Mouse (Mus musculus): ENCODE results near the gene Atp8a2.
"Not testable (repeated sequence)": the region's sequence is repeated elsewhere in the genome, so short reads cannot be mapped to it uniquely, and the experiment has no call there.

The Atp8a2 gene

DNA sequence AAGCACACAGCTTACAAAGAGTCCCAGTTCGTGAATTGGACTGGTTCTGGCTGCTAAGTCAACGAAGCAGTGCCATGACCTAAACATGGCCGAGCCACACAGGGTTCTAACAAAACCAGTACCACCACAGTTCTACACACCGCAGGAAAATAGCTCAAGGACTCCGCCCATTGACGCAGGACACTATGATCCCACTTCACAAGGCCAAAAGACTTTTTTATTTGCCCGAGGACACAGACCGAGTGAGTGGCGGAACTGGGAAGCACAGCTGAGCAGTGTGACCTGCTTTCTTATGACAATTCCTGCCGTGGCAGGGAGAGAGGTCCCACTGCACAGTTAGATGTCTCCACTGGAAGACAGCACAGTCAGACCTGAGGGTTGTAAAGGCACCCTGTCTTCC lies 548.4 kb downstream of the Atp8a2 start:
- no peak for DNase-seq (ENCODE audit: low spot score in 2 of 2)

DNA sequence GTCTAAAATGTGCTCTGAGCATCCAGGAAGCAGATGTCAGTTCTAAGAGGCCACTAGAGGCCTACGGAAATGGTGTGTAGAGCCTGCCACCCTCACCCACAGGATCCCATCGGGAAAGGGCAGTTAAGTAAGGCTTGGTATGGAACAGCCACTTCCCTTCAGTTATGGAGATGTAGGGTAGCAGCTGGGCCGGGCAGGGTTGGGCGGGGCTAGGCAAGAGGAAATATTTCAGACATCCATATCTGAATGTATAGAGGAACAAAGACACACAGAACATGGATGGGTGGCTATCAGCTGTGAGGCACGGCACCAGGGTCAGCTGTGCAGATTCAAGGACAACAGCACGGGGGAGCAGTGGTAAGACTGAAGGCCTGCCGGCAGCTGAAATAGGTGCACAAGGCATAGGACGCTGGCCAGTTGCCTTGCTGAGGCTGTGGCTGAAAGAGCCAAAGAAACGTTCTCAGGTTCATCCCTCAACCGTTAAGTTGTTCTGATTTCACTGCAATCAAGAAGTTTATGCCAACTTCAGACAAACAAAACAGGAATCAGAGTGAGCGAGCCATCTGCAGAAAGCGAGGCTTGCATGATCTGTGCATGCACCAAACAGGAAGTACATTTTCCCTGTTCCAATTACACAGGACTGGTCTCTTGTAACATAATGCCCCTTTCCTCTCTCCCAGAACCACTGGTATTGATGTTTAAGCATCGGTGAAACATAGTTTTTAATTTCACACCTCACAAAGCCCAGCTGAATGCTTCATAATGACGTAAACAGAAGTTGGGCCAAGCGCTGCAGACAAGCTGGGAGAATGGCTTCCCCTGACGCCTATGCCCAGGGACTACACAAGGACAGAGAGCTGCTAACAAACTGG lies 549.9 kb downstream of the Atp8a2 start:
- DNase-seq (ENCODE audit: low spot score in 2 of 2) = no peak

GRCm38 (mm10) chr14:59644896-59645295 lies 552.1 kb downstream of the Atp8a2 start:
- no peak for DNase-seq (ENCODE audit: low spot score in 2 of 2)

DNA sequence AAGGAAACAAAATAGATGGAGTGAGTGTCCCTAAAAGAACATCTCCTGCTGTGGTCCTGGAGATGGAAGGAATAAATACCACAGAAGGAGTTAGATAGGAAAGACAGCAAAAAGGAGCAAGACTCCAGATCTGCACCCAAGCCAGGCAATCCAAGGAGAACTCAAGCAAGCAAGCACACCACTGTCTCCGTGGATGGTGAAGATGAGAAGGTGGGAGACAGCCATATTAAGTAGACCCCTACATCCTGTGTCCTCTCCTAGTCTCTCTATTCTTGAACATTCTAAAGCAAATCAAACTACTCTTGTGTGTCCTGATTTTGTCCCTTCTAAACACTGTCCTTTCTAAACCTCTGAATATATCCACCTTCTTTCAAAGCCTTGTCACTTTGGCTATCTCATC lies 552.8 kb downstream of the Atp8a2 start:
- no peak for DNase-seq (ENCODE audit: low spot score in 2 of 2)

DNA sequence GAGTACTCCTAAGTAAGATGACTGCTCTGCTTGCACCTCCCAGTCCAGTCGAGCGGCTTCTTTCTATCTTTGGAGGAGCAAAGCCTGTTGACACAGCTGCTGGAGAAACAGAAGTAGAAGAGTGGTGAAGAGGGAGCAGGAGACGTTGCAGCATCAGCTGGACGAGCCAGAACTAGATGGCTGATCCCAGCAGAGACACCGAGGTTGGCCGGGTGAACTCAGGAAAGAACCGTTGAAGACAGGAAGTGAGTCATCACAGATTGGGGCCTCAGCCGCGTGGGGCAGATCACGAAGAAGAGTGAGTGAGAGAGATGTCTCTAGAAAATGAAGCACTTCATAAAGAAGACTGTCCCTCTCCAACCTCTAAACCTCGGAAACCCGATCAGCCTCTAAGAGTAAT lies 553.4 kb downstream of the Atp8a2 start:
- DNase-seq (ENCODE audit: low spot score in 2 of 2) = no peak

GRCm38 (mm10) chr14:59641856-59642255 lies 555.1 kb downstream of the Atp8a2 start:
- no peak for DNase-seq (ENCODE audit: low spot score in 2 of 2)

DNA sequence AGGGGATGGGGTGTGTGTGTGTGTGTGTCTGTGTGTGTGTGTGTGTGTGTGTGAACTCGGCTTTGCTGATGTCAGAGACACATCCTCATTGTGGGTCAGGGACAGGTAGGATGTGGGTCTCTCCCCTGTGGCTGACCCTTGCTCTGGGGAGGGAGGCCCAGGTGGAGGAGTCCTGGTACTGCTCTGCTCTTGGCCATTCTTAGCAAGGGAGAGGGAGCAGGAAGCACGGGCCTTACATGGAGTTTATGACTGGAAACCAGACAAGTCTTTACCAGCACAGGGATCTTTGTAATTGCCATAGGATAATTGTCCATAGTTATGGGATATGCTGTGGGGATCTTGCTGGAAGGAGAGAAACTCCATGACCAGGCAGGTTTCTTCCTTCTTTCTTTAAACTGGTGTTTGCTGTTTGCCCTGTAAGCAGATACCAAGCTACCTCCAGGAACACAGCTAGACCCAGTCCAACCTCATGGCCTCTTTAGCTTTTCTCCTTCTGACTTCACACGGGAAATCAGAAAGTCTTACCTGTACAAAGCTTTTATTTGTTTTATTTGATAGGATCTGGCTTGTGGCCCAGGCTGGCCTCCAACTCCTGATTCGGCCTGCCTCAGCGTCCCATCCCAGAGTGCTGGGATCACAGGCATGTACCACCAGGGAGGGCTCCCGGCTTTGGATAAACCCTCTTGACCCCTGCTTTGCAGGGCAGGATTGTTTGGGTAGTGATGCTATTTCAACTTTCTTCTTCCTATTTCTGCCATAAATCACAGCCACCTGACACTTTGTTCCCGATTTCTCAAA lies 557.9 kb downstream of the Atp8a2 start:
- DNase-seq (ENCODE audit: low spot score in 2 of 2) = no peak

GRCm38 (mm10) chr14:59633988-59634387 lies 563.0 kb downstream of the Atp8a2 start:
- no peak for DNase-seq (ENCODE audit: low spot score in 2 of 2)

DNA sequence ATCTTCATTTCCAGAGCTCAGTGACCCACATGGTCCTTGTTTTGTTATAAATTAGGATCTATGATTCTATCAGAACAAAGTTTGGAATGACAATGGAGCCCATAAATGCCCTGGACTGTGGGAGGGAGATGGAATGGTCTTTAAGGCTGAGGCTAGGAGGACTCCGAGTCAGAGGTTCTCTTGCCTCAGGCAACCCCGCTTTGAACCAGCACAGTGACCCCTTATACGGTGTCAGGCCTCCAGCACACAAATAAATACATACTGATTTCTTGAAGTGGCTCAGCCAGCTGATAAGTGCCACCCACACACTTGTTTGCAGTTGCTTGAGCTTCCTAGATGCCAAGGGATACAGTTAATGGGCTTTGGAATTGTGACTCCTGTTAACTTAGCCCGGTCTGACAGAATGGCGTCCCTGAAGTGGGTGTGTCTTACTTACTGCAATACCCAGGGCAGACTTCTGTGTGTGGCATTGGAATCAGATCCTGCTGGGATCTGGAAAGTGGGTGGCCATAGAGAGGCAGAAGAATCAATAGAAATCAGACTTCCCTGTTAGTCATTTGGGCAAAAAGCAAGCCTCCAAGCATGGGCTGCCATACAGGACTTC lies 563.6 kb downstream of the Atp8a2 start:
- DNase-seq (ENCODE audit: low spot score in 2 of 2) = no peak

DNA sequence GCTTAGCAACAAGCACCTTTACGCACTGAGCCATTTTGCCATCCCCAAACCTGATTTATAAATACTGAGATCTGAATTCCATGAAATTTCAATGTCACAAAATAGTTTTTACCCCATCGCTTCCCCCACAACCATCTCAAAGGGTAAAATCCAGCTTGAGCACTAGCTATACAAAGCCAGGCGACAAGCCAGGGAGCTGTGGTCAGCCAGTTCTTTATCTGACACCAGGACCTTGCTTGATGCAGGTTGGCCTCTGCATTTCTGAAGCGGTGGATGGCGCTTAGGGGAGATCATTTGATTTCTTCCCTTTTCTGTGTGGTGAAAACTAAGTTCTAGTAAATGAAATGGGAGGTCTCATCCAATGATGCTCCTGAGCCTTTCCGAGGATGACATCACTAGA lies 564.9 kb downstream of the Atp8a2 start:
- no peak for DNase-seq (ENCODE audit: low spot score in 2 of 2)

GRCm38 (mm10) chr14:59630096-59630495 lies 566.9 kb downstream of the Atp8a2 start:
- DNase-seq (ENCODE audit: low spot score in 2 of 2) = no peak

DNA sequence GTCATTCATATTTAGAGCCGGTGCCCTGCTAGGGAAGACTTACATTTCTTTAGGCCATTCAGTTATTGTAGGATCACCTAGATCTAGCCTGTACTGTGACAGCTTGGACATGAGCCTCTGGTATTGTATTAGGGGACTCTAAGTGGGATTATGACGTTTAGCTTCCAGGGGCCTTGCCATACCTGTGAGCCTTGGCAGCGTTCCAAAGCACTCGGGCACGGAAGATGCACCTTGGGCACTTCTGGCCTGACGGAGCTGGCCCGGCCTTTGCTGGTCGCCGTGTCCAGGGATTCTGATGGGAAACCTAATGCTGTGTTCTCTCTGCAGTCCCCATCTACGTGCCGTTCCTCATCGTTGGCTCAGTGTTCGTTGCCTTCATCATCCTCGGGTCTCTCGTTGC lies 567.7 kb downstream of the Atp8a2 start:
- no peak for DNase-seq (ENCODE audit: low spot score in 2 of 2)

DNA sequence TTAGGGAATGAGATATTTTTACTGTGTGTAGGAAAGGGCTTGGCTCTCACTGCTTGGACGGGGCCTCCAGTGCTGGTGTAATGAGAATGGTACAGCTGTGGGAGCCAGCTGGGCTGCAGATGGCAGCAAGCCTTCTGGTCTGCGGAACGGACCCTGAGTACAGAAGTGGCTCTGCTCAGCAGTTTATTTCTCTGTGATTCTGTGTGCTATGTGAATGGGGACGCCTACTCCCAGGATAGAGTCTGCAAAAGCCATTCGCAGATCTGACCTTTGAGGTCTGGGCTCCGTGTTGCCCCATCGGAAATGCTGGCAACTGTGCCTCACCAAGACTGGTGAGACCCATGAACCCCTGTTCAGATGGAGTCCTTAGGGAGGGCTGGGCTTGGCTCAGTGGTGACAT lies 569.2 kb downstream of the Atp8a2 start:
- peak in 1 of 2 experiments; percentile 51 for DNase-seq (ENCODE audit: low spot score in 2 of 2)

GRCm38 (mm10) chr14:59627142-59627680 lies 569.8 kb downstream of the Atp8a2 start:
- DNase-seq (ENCODE audit: low spot score in 2 of 2) = no peak

- DNase-seq (ENCODE audit: low spot score in 2 of 2) = no peak
These were observed 570.3 kb downstream of the Atp8a2 start for GRCm38 (mm10) chr14:59626711-59627110.

DNA sequence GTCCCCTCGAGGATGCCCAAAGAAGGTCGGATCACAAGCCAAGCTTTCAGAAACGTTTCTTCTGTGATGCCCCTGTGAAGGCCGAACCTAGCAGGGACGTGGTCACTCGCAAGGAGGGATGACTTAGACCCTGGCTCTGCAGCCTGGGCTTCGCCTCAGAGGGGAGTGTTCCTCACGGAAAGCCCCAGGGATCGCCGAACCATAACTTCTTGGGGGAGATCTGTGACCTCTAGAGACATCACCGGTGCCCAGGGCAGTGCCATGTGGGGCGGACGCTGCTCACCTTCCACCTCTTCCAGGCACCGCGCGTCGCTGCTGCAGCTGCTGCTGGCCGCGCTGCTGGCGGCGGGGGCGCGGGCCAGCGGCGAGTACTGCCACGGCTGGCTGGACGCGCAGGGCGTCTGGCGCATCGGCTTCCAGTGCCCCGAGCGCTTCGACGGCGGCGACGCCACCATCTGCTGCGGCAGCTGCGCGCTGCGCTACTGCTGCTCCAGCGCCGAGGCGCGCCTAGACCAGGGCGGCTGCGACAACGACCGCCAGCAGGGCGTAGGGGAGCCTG lies 571.1 kb downstream of the Atp8a2 start:
- no peak for DNase-seq (ENCODE audit: low spot score in 2 of 2)

DNA sequence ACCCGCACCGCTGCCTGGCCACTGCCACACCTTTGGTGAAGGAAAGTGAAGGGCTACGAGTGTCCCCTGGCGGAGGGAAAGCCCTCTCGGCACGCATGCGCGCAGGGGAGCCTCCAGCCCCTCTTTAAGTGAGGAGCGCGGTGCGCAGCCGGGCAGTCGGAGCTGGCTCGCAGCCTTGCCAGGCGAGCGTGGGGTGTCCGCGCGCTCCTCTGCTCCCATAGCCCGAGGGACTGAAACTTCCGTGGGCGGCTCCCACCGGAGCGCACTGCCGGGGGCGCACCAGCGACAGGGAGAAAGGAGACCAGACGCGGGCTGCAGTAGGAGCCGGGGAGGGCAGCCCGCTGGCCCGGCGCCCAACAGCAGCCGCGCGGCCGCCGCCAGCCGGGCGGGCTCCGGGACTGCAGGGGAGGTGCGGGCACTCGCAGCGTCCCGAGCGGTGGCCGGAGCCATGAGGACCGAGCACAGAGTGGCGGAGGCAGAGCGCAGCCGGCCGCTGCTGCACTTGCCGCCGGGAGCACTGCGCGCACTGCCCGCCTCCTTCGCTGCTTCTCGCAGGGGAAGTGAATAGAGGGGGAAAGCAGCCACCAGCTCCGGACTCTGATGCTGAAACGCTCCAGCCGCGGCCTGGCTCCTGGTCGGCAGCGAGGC lies 571.7 kb downstream of the Atp8a2 start, which contains the start of gene Shisa2:
Gene Shisa2, plus strand, starts transcription at position 151 of the 648 bp plus-strand sequence.
- peak; percentile 63 to 66 for DNase-seq (ENCODE audit: low spot score in 2 of 2)

DNA sequence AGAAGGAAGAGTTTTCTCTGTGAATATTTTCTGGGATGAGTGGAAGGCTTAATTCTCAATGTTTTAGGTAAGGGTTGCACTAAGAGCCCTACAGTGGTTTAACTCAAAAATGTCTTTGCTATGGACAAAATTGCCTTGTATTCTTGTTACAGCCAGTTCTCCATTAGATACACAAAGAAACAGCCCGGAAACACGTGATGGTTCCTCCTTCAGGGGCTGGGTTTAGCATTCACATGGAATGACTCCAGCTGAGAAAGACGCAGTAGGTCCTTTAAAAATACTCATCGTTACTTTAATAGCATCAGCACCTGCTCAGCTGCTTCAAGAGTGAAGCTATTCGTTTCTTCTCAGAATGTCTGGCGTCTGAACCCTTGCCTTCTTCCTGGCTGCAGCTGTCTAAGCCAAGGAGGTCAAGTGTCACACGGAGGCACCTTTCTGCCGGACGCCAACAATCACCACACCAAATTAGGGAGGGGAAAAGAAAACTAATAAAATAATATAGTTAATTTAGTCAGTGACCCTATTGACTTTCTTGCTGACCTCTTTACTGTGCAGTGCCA lies 572.6 kb downstream of the Atp8a2 start:
- no peak for DNase-seq (ENCODE audit: low spot score in 2 of 2)

GRCm38 (mm10) chr14:59616802-59617201 lies 580.2 kb downstream of the Atp8a2 start:
- no peak for DNase-seq (ENCODE audit: low spot score in 2 of 2)

DNA sequence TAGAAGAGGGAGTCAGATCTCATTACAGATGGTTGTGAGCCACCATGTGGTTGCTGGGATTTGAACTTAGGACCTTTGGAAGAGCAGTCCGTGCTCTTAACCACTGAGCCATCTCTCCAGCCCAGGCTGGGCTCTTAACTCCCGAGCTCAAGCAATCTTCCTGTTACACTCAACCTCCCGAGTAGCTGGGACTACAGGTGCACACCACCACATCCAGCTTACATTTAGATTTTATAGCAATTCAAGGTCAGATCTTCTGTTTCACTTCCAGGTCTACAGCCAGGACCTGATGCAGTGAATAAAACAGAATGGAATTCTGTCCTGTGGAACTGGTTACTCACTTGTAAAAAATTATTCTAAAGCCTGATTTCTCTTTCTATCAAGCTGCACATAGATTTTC lies 582.8 kb downstream of the Atp8a2 start:
- not testable (repeated sequence) for DNase-seq (ENCODE audit: low spot score in 2 of 2)
